Mouse (Mus musculus) ES-CJ7 (cell line): ENCODE measurements around the gene Mgll.

Experiments used
- DNase-seq: peaks from one replicate; pipeline ENCODE4 v3.0.0; 2011; ENCODE audit warnings: low read depth, low spot score

Gene Mgll

GRCm38 (mm10) chr6:88717143-88718032 lies 6.8 kb upstream of the Mgll start:
- no peak for DNase-seq

- DNase-seq, result no peak
These were observed 6.0 kb upstream of the Mgll start for GRCm38 (mm10) chr6:88718033-88718725.

- no peak for DNase-seq
These were observed 3.2 kb upstream of the Mgll start for GRCm38 (mm10) chr6:88721059-88721458.

- no peak for DNase-seq
These were observed 1.3 kb upstream of the Mgll start for GRCm38 (mm10) chr6:88722906-88723305.

GRCm38 (mm10) chr6:88723806-88724312 lies 353 bp upstream of the Mgll start:
- peak; percentile 24 for DNase-seq

GRCm38 (mm10) chr6:88725590-88725989 lies 1.4 kb downstream of the Mgll start:
- peak; percentile 28 for DNase-seq

DNA sequence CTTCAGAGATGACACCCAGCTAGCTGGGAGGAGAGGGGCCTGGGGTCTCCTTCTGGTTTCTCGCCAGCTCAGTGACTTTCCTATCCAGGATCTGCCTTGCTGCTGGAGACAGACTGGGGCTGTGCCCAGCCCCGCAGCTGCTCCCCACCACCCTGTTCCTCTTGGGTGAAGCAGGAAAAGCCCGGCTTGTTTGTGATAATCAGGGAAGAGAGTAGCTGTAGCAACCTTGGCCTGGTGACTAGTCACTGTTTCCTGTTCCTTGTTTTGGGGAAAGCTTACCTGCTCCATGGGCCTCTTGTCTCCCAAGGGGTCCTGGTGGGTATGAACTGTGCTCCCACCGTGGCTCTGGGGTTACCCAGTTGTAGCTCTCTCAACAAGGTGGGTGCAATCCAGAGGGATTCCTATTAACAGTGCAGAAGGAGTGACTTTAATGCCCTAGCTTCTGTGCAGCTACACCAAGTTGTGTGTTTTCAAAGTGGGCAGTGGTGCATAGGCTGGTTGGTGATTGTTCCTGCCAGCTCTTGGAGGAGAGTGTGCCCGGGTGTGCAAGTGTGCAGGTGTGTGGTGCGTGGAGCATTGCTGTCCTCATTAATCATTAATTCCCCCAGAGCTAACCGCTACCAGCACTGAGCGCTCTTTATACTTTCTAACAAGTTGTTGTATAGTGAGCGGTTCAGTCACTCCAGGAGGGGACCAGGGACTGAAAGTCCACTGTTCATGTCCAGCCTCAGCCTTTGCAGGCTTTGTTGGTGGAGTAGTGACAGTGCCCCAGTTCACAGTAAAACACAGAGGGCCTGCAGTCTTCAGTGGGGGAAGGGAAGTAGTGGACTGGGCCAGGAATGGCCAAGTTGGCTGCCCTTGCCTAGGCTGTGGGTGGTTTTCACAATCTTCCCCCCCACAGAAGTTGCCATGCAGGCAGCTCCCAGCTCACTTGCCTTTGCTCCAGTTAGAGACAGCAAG lies 2.3 kb downstream of the Mgll start:
- DNase-seq, result no peak

GRCm38 (mm10) chr6:88727490-88727889 lies 3.3 kb downstream of the Mgll start:
- DNase-seq, result no peak

DNA sequence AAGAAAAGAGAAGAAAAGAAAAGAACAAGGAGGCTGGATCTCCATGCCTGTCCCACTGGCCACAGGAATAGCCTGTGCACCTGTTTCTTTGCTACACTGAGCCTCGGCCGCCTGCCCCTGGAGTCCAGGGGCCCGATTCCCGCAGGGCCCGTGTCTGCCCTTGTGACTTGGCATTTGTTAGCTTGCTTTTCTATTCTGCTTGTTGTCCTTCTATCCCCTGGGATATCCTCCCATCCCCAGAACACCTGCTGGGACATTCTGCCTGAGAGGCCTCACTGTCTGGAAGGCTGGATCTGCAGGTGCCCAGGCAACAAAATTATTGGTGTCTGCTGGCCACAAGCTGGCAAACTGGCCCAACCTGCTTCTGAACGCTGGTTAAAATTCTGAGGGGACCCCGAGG lies 3.8 kb downstream of the Mgll start:
- no peak for DNase-seq

GRCm38 (mm10) chr6:88728515-88728914 lies 4.3 kb downstream of the Mgll start:
- no peak for DNase-seq

DNA sequence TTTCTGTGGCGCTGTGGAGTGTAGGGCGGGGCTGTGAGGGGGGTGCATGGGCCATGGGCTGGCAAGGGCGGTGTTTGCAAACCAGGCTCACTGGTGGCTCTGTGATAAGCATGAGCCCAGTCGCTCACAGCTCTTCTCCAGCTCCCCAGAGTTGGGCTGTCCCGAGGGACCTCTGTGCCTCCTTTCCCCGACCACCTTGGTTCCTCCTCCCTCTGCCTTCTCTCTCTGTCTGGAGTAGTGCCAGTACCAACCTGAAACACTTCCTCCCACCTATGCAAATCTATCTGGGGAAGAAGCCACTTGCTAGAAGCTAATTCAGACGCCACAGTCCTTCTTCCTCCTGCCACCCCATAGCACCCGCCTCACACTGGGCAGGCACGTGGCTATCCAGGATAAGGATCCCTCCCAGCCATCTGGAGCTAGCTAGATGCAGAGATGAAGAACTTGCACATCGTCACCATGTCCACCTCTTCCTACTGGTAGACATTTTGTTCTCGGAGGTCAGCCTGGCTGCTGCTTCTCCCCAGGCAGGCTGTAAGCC lies 7.1 kb downstream of the Mgll start:
- no peak for DNase-seq

DNA sequence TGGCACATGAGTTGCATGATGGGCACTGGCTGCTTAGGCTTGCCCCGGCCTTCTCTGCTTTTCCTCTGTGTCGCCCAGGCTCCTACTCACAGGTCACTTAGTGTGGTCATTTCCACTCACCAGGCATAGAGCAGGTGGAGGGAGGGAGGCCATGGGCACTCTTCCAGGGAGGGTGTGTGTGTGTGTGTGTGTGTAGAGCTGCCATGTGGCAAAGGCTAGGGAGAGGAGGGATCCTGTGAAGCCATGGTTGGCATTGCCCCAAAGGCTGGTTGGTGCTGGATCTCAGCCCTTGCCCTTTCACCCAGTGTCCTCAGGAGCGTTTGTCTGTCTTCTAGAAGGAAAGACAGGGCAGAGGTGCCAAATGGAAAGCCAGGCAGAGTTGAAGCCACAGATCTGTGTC lies 7.8 kb downstream of the Mgll start:
- DNase-seq, result no peak

DNA sequence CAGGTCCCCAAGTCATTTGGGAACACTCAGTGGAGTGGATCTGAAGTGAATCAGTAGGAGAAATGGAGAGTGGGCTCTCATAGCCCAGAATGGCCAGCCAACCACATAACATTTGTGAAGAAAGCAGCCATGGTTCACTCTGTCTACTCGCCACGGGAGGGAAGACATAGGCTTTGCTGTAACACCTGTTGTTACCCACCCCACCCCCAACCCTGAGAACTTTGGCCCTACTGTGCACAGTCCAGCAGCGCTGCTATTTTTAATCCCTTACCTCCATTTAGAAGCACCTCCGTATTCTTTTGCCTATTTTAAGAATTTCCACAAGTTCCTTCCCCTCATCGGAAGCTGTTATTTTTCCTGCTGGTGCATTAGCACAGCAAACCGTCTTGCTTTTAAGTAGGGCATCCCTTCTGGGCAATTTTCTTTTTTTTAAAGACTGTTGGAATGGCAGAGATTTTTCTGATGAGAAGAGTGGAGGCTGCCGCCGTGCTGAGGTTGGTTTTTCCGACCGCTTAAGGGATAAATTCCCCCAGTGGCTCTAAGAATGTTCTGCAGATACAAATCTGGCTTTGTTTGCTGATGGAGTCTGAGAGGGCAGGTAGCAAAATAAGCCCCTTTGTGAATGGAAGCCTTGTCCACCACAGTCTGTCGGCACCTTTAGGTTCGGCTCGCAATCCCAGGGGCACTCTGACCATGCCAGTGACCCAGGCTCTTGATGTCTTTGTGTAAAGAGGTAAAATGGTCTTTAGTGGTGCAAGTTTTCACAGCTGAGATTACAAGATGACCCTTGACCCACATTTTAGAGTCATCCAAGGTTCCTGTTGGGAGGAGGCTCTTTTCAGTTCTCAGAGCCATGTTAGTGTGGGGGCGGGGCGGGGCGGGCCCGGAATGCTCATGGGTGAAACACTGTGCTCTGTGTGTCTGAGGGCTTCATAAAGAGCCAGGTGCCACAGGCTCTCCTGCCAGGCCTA lies 8.7 kb downstream of the Mgll start:
- no peak for DNase-seq

GRCm38 (mm10) chr6:88736337-88736736 lies 12.1 kb downstream of the Mgll start:
- no peak for DNase-seq

- DNase-seq, result peak; percentile 12
These were observed 12.7 kb downstream of the Mgll start for GRCm38 (mm10) chr6:88736741-88737508.

DNA sequence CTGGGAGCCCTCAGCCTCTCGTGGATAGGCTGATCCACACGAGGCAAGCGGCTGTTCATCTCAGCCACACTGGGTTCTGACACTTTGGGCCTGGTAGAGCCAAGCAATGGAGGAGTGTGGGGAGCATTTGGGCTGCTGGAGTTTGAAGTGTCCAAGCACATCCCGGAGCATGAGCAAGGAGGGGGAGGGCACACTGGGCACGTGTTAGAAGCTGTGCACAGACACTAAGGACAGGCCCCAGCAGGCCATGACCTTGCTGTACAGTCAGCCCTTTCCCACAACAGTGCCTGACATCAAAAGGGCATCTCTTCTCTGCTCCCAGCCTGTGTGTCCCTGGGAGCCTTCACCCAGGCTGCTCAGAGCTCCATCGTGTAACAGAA lies 13.3 kb downstream of the Mgll start:
- DNase-seq, result no peak

DNA sequence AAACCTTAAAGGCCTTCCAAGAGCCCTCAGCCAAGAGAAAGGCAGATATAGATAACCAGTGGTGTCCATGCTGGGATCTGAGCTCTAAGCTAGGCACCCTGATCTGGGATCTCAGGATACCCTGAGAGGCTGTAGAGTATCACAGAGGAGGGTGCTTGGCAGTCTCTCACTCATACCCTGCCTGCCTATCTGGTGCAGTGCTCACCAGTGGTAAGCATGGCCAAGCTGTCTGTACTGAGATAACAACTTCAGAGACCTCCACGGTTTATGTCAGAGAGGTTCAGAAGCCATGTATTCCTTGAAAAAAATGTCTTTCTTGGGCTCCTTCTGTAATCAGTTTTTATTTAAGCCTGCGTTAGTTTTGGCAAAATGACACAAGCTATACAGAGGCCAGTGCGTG lies 16.8 kb downstream of the Mgll start:
- no peak for DNase-seq

DNA sequence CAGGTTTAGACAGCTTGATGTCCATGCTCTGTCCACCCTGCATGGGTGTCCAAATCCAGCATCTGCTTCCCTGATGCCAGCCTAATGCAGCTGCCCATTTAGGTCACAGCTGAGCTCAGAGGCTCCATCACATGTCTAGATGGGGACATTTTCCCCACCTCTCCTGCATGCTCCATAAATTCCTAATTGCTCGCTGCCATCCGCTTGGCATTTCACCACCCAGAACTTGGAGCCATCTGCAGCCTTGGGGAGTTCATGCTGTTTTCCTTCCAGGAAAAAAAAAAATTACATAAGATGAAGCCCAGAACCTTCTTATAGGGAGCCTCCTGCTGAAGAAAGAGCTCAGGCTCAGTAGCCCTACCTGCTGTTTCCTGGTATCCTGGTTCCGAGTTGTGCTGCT lies 17.6 kb downstream of the Mgll start:
- DNase-seq, result no peak

- no peak for DNase-seq
These were observed 18.2 kb downstream of the Mgll start for GRCm38 (mm10) chr6:88742286-88743011.
